Mouse (Mus musculus) lung, postnatal 14 days (tissue): ENCODE measurements around the gene Nin.

Source experiments
- DNase-seq: peaks from one replicate; pipeline ENCODE4 v3.0.0; 2021

The Nin gene

DNA sequence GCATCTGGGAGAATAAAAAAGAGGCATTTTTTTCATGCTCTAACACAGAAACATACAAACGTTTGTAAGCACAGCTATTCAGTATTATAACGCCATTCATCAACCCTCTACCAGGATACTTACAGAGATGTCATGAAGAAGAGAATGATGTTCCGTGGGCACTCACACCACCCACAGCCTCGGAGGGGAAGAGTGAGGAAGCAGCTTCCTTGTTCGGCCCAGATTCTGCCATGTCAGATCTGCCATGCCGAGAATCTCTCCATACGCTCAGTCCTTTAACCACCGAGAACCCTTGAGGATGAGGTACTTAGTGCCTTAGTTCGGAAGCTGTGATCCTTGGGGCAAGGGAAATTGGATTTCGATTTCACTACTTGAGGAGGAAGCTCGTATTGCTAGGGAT is at the start of gene Nin:
Gene Nin, minus strand, starts transcription at position 367 of the 400 bp plus-strand sequence.
- DNase-seq, result no peak

DNA sequence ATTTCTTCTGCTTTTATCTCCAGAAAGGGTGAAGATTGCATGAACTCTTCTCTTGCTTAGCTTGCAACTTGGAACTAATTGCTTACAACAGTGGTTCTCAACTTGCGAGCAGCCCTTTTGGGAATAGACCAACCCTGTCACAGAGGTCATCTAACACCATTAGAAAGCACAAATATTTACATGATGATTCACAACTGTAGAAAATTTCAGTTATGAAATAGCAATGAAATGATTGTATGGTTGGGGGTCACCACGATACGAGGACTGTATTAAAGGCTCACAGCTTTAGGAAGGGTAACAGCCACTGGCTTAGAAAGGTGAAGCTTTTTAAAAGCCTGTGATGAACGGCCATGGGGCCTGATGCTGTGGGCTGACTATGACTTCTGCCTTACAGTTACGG is 47.5 kb upstream of the Nin start:
- no peak for DNase-seq

DNA sequence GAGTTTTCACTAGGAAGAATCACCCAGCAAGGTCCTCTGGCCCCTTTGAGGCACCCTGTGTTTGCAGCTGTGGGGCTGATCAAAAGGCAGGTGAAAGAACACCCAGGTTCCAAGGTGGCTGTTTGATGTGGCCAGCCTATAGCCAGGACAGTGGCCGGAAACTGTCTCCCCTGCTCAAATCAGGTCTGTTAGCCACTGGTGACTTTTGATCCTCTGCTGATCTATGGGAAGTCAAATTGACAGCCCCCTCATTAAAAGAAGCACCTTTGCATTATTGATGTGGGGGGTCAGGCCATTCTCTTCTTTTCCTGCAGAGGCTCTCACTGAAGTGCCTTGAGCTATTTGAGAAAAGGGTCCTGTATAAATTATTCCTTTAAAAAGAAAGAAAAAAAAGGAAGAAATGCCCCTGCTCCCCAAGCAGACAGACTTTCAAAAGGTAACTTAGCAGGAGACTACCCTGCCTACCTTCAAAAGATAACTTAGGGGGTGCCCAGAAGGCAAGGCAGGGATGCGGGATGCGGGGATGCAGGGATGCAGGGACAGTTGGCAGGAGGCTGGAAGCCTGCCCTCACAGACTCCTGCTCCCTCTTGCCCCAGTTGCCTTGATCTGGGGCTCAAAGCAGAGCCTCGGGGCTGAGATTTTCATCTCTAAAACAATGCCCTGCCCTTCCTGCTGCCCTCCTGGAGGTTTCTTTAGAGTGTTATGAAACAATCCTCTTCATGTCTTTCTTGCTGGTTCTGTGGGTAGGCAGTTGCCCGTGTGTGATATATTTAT is 44.0 kb upstream of the Nin start:
- no peak for DNase-seq

DNA sequence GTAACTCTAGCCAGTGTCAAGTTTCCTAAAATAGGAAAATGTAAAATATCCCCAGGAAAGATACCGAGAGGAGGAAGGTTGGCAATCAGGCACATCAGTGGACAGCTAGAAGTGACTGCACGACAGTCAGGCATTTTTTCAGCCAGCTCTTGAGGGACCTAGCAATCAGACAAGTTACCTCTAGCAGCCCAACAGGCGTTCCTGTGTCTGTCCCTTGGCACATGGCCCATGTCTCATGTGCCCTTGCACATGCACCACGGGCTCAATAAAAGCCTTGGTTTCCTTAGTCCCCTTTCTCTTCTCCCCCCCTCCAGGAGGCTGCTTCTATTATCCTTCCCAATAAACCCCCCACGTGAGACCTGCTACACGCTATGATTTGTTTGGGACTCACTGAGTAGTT is 42.7 kb upstream of the Nin start:
- no peak for DNase-seq

DNA sequence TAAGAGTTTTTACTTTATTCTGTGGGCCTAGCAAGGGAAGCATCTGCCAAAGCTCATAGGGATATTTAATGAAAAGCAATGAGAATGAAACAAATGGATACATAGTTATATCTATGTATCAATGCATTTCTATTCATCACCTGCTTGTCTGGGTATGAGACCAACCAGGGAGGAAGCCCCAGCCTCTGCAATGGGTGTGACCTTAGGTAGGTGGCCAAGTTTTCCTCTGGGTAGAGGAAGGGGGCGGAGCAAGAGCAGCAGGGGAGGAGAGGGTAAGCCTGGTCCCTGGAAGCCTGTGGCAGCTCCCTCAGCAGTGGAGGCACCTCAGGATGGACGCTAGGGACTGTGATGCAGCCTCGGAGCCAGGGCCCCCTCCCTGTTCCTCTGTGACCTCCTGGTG is 40.3 kb upstream of the Nin start, which contains the start of gene Abhd12b:
Gene Abhd12b, plus strand, starts transcription at position 301 of the 400 bp plus-strand sequence.
- DNase-seq, result no peak

DNA sequence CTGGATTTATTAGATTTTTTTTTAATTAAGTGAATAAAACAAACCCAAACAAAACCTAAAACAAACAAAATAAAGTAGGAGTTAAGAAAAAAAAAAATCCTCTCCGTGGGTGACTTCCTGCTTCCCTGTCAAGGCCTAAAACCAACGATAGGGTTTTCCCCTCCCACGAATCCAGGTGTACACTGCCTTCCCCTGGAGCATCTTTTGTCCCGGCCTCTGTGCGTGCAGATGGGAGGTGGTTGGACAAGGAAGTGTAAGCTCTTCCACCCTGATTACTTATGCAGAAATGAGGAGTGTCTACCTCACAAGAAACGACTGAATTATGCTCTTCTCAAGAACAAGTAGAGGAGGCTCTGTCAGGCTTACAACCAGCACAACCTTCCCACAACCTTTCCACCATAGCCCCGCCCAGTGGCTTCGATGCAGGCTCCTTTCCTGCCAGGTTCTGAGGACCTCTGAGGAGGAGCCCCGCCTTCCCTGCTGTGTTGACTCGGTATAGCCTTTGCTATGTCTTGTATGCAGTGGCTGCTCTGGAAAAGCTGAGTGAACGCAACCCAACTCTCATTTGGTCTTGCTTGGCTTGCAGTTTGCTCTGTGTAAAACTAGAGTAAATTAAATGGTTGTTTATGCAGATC is 35.2 kb upstream of the Nin start:
- DNase-seq, result no peak

GRCm38 (mm10) chr12:70147986-70148630 is 34.6 kb upstream of the Nin start:
- no peak for DNase-seq

- no peak for DNase-seq
These were observed 32.1 kb upstream of the Nin start for GRCm38 (mm10) chr12:70145586-70145985.

DNA sequence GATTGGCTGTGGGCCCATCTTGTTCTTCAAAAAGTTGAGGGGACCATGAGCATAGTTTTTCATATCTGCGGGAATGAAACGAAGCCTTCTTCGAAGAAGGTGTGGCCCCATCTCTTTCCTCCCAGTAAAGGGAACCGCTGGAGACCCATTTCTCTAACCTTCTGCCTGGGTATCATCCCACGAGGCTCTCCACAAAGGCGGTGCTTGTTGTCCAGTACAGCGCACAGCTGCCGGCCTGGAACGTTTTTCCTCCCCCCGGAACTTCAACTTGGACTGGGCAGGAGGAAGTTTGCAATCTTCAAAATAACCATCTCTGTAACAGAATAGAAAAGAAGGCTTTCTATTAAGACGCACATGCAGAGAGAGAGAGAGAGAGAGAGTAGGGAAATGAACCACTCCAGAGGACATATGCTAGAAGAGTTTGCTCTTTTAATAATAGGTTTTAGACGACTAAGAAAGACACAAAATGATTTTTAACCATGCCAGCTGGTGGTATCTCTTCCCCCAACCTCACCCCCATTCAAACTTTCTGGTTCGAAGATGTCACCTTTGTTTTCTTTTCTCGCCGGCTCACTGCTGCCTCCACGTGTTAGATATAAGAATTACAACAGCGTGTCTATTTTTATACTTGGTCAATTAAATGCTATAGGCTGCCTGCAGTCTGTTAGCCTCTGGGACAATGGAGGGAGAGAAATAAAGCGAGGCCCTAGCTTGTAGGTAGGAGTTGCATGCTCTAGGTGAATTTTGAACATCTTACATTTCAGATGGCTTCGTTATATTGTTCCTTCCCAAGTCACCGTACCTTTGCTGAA is 31.3 kb upstream of the Nin start:
- DNase-seq, result peak; percentile 74

DNA sequence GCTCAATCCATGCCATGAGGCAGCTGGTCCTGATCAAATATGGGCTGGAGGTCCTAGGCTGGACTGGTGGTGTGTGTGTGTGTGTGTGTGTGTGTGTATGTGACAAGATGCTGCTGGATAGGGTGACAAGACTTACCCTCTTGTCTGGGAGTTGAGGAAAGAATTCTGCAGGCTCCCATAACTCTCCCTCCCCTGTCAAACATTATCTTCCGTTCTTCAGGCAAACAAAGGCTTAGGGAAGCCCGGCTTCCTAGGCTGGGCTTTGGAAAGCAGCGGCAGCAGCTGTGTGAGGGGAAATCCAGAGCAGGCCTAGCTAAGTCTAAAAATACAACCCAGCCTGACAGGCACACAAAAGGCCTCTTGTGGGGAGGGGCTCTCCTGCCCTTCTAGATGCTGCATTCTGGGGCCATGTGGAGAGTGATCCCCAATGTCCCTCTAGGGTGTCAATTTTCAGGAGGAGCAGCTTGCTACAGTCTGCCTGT is 30.6 kb upstream of the Nin start:
- DNase-seq, result peak; percentile 44

DNA sequence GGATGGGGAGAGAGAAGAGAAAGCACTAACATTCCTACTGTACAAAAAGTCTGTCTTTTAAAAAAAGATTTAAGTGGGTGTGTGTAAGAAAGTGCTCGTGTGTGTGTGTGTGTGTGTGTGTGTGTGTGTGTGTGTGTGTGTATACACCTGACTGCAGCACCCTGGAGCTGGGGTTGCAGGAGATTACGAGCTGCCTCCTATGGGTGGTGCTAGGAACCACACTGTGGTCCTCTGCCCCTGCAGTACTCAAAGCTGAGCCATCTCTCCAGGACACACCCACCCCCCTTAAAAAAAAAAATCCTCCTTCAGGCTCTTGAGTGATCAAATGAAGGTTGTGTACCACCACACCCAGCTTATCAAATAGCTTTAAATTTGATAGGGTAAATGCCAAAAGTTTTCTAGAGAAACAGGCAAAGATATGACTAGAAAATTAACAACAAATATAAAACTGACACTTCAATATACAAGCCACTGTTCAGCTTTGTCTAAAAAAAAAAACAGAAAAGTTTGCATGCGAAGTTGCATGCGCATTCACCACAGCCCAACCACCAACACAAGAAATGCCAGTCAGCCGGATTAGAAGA is 27.6 kb upstream of the Nin start:
- no peak for DNase-seq

GRCm38 (mm10) chr12:70140542-70140941 is 27.0 kb upstream of the Nin start:
- no peak for DNase-seq

- DNase-seq, result no peak
These were observed 26.4 kb upstream of the Nin start for GRCm38 (mm10) chr12:70139871-70140270.

DNA sequence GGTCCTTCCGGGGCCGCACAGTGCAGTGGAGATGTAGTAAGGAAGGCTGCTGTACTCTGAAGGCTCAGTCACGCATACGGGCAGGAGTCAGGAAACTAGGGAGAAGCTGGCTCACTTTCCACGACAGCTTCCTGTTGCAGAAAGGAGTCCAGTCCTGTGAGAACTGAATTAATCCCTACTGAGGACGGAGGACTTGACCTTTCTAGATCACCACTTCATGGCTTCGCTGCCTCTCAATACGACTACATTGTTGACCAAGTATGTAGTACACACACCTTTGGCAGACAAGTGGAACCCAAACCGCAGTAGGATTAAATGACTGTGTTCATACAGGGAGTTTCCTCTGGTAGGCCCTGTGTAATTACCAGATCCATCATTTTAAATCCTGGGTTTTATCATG is 24.1 kb upstream of the Nin start:
- no peak for DNase-seq

DNA sequence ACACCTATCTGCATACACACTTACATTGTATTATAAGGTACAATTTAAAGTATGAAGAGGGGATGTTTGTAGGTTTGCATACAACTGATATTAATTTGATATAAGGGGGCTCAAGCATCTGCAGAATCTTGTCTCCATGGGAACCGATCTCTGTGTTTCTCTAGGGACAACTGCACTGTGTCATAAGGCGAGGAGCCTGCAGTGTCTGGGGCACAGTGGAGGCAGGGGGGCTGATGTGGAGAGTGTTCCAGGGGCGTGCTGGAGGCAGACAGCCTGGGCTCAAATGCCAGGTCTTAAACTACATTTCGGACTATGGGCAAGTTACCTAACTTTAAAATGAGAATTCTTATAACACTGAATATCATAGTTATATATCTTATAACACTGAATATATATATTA is 23.6 kb upstream of the Nin start:
- no peak for DNase-seq

DNA sequence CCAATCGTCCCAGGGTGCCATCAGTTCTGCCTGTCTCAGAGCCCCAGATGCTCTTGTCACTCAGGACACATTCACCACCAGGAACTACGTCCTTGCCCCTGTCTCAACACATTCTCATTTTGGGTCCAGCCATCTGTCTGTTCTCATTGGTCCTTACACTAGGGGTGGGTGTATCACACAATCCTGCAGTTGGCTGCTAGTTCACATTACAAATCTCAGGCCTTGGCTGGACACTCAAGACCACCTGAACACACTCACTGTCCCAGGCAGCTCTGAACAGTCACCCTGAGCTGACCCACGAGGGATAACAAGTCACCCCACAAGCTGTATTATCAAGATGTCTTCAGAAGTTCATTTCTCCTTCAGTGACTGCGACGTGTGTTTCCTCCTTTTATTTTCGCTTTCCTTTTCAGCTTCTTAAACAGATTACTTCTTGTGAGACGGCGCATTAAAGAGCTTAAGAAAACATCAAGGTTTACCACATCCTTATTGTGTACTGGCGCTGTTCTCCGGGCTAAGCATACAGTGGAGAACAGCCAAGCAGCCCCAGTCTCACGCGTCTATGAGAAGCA is 22.8 kb upstream of the Nin start:
- no peak for DNase-seq

- DNase-seq, result no peak
These were observed 21.2 kb upstream of the Nin start for GRCm38 (mm10) chr12:70134627-70135235.

DNA sequence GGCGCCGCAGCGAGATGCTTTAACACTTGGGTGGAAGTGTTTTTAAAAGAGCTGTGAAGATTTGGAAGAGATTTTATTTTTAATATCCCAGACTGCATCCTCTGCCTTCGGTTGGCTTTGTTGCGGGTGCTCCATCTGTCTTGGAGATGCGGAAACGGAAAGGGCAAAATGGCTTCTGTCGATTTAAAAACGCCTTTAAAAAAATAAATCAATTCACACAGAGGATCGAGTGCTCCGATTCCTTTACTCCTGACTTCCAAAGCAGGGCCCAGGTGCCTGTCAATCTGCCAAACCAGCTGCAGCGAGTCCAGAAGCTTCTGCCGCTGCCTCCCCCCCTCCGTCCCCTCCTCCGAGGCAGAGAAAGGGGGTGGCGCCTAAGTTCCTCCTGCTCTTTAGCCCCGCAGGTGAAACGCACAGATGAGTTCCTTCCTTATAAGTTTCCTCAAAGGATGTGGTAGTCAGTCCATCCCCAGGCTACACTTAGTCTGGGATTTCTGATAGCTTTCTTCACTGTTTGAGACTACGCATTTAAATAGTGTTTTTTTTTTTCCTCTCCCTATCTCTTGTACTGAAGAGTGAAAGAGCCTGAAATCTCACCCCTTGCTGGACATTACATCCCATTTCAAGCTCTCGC is 17.6 kb upstream of the Nin start:
- DNase-seq, result peak; percentile 11

GRCm38 (mm10) chr12:70129105-70129504 is 15.6 kb upstream of the Nin start:
- DNase-seq, result no peak

DNA sequence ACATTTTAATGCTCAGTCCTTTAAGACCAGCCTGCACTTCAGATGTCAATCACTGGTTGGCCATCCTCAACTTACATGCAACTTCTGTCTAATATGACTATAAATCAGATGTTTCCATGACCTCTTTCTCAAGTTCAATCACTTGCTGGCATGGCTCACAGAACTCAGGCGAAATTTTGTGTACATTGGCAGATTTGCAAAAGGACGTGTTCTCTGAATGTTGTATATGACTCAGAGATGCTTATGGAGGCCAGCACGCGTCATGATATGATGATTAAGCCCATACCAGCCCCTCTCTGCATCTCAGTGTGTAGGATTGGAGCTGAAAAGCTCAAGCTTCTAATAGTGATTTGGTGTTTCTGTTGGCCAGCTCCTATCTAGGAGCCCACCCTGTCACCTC is 13.1 kb upstream of the Nin start:
- DNase-seq, result no peak

DNA sequence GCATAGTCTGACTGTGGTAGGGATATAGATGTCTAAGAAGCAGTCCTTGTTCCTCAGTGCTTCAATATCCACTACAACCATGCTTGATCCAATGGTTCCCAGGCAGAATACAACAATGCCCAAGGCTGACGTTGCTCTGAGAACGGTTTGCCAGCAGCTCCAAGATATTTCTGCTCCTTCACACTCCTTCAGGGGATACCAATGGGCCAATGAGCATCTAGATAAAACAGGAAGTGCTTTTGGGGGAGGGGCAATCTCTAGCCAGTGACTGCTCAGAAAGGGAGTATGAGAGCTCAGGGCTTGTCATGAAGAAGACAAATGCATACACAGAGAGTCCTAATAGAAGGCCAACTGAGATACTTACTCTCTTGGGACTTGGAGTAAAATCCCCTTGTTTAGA is 6.0 kb upstream of the Nin start:
- no peak for DNase-seq
